Comparison of ENCODE assay signal across 8 mouse cellular contexts in the genomic region with DNA sequence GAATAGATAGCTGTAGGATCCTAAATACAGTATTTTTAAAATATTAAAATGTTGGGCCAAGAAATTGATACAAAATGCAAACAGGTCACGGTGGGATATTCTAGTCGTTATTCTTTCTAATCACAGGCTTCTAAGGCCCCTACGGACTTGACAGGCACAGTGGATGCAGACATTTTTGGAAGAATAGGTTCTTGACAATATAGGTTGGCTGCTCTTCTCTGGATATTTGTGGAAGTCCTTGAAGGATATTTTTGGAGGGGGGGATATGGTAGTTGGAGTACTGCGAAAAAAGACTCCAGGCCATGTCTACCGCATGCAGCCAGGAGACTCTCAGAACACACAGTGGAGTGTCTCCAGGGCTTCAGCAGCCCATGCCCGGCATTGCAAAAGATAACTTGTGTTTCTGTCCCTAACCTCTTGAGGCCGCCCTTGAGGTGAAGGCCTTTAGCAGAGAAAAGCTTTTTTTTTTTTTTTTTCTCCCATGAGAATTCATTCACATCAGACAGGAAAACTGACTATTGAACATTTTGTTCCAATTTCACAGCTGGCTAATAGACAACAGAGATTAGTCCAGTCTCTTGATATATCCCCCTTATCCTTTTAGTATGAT. TPM values are rescaled to one million over a fixed set of nuclear protein-coding genes. Genes with fewer than 3 reads are reported as not detected.
A peak's percentile ranks its signal among the peaks of the same experiment; 100 is the strongest.
DNase-seq lines count a peak whose midpoint lies in the region; ATAC-seq and TF ChIP-seq lines count a peak whose summit lies in the region.

No protein-coding gene starts in this region.

- intact Hi-C loops in heart, postnatal 36 days (cut with DNase I): loop anchor here (1.0 kb wide), 1 partner anchor 25 kb away; a partner anchor contains a TSS

- TF ChIP-seq CTCF in ES-Bruce4 (IDR thresholded peaks at IDR 0.05; ENCODE audit: low read depth, low read length): peak; percentile 7

- TF ChIP-seq EP300 in ES-Bruce4 (IDR thresholded peaks at IDR 0.05; ENCODE audit: insufficient read depth, low read depth, low read length): no peak

- WGBS in embryonic facial prominence, embryonic 14.5 days: 36% methylated on average over 7 of the region's 7 CpGs
- 48% methylated on average over 7 of the region's 7 CpGs for WGBS in limb, embryonic 10.5 days
- 41% methylated on average over 7 of the region's 7 CpGs for WGBS in midbrain, embryonic 10.5 days
- 47% methylated on average over 7 of the region's 7 CpGs for WGBS in stomach, embryonic 15.5 days

- no peaks in the 10 kb centered on the region for H3K4me1 ChIP-seq in ES-Bruce4 (ENCODE audit: control insufficient read depth, insufficient read depth, low read length)
- peaks cover 21% of the 10 kb centered on the region for H3K4me1 ChIP-seq in embryonic facial prominence, embryonic 14.5 days (ENCODE audit: control insufficient read depth, insufficient read depth, low read length)
- peaks cover 35% of the 10 kb centered on the region for H3K4me1 ChIP-seq in limb, embryonic 10.5 days
- H3K4me1 ChIP-seq in midbrain, embryonic 10.5 days: peaks cover 46% of the 10 kb centered on the region
- peaks cover 11% of the 10 kb centered on the region; the same call in 1 of the 2 replicates for H3K4me1 ChIP-seq in stomach, embryonic 15.5 days

- H3K27me3 ChIP-seq in ES-Bruce4 (ENCODE audit: control insufficient read depth, insufficient read depth, low read length, poor library complexity, severe bottlenecking): no peaks in the 10 kb centered on the region
- H3K27me3 ChIP-seq in embryonic facial prominence, embryonic 14.5 days (replicated peaks; ENCODE audit: control insufficient read depth, insufficient read depth, low read length): no peaks in the 10 kb centered on the region
- no peaks in the 10 kb centered on the region for H3K27me3 ChIP-seq in limb, embryonic 10.5 days (ENCODE audit: low read depth, poor library complexity, severe bottlenecking)
- no peaks in the 10 kb centered on the region for H3K27me3 ChIP-seq in midbrain, embryonic 10.5 days (ENCODE audit: low read depth, poor library complexity, severe bottlenecking)
- H3K27me3 ChIP-seq in stomach, embryonic 15.5 days (replicated peaks): no peaks in the 10 kb centered on the region

- H3K4me2 ChIP-seq in embryonic facial prominence, embryonic 14.5 days (ENCODE audit: low read depth, low read length): peak overlapping the region; percentile 82
- H3K4me2 ChIP-seq in stomach, embryonic 15.5 days: peak overlapping the region; percentile 56

- H3K9me3 ChIP-seq in ES-Bruce4 (replicated peaks; ENCODE audit: control insufficient read depth, insufficient read depth, low read length, poor library complexity, severe bottlenecking): no peaks in the 10 kb centered on the region
- no peaks in the 10 kb centered on the region for H3K9me3 ChIP-seq in embryonic facial prominence, embryonic 14.5 days (ENCODE audit: control insufficient read depth, low read length)
- H3K9me3 ChIP-seq in limb, embryonic 10.5 days (replicated peaks): no peaks in the 10 kb centered on the region
- no peaks in the 10 kb centered on the region for H3K9me3 ChIP-seq in midbrain, embryonic 10.5 days (replicated peaks)
- no peaks in the 10 kb centered on the region for H3K9me3 ChIP-seq in stomach, embryonic 15.5 days

- peak; percentile 68 for DNase-seq in embryonic facial prominence, embryonic 14.5 days (ENCODE audit: low spot score)
- DNase-seq in heart, postnatal 36 days: peak; percentile 50 to 58
- DNase-seq in limb, embryonic 10.5 days (ENCODE audit: low spot score): no peak
- DNase-seq in midbrain, embryonic 10.5 days (ENCODE audit: low spot score): peak; percentile 39
- DNase-seq in frontal cortex, postnatal 10 days (ENCODE audit: low spot score in 2 of 2): no peak

- peak; percentile 25 for ATAC-seq in activated CD4-positive, CD25-positive, alpha-beta regulatory T cell, adult 4 months
- ATAC-seq in embryonic facial prominence, embryonic 14.5 days (ENCODE audit: low read depth): no peak
- ATAC-seq in stomach, embryonic 15.5 days (ENCODE audit: insufficient read depth, low FRiP score, low read depth): no peak

- H3K36me3 ChIP-seq in ES-Bruce4 (ENCODE audit: control insufficient read depth, insufficient read depth, low read length, poor library complexity, severe bottlenecking): peaks cover under 1% of the 10 kb centered on the region; the same call in 1 of the 2 replicates
- H3K36me3 ChIP-seq in embryonic facial prominence, embryonic 14.5 days (ENCODE audit: control insufficient read depth, insufficient read depth, low read length): peaks cover 6% of the 10 kb centered on the region
- H3K36me3 ChIP-seq in limb, embryonic 10.5 days: peaks cover 18% of the 10 kb centered on the region
- H3K36me3 ChIP-seq in midbrain, embryonic 10.5 days: peaks cover 3% of the 10 kb centered on the region; the same call in 1 of the 2 replicates
- H3K36me3 ChIP-seq in stomach, embryonic 15.5 days: no peaks in the 10 kb centered on the region

- no peak overlapping the region for H3K4me3 ChIP-seq in ES-Bruce4 (ENCODE audit: low read depth, low read length)
- peak overlapping the region; percentile 59 for H3K4me3 ChIP-seq in embryonic facial prominence, embryonic 14.5 days (ENCODE audit: low read depth, low read length)
- peak overlapping the region; percentile 58 for H3K4me3 ChIP-seq in limb, embryonic 10.5 days
- H3K4me3 ChIP-seq in midbrain, embryonic 10.5 days: peak overlapping the region; percentile 54
- H3K4me3 ChIP-seq in stomach, embryonic 15.5 days (replicated peaks): peak overlapping the region; percentile 47

- no peak overlapping the region for H3K27ac ChIP-seq in ES-Bruce4 (ENCODE audit: insufficient read depth, low read length)
- H3K27ac ChIP-seq in embryonic facial prominence, embryonic 14.5 days (replicated peaks; ENCODE audit: low read depth, low read length): peak overlapping the region; percentile 93; the same call in 1 of the 2 replicates
- H3K27ac ChIP-seq in limb, embryonic 10.5 days: peak overlapping the region; percentile 91
- H3K27ac ChIP-seq in midbrain, embryonic 10.5 days (replicated peaks): peak overlapping the region; percentile 86
- H3K27ac ChIP-seq in stomach, embryonic 15.5 days: peak overlapping the region; percentile 77

- 0 out of 2 replicates have a peak overlapping the region, but pooled peaks have one; percentile 33 for H3K9ac ChIP-seq in ES-Bruce4 (ENCODE audit: low read depth, poor library complexity, severe bottlenecking)
- H3K9ac ChIP-seq in embryonic facial prominence, embryonic 14.5 days (ENCODE audit: low read depth, low read length): 0 out of 2 replicates have a peak overlapping the region, but pooled peaks have one; percentile 79
- no peak overlapping the region for H3K9ac ChIP-seq in stomach, embryonic 15.5 days

- no peak for TF ChIP-seq POLR2A in ES-Bruce4 (IDR thresholded peaks at IDR 0.05; ENCODE audit: insufficient read depth, low read length)

RNA-seq across cellular contexts. Expression of a gene that starts 0.7 kb away (rescaled TPM):
- 7.5 and 10.0 TPM in 2 replicates for polyA plus RNA-seq in ES-Bruce4 (2011; ENCODE audit: insufficient read depth, insufficient read length, low read depth, missing spikeins)
- polyA plus RNA-seq in activated CD4-positive, CD25-positive, alpha-beta regulatory T cell, adult 4 months (2017; shearing (Covaris generic)): 1 to 10 TPM; 1.9 to 4.5 TPM
- 128 and 157 TPM in 2 replicates for polyA plus RNA-seq in embryonic facial prominence, embryonic 14.5 days (2014; fragmentation: Nextera tagmentation; extraction: Ambion mirVana)
- 10 to 100 TPM; 19.9 to 24.0 TPM for total RNA-seq in heart, postnatal 36 days (2021)
- 22.0 and 31.4 TPM in 2 replicates for polyA plus RNA-seq in limb, embryonic 10.5 days (2016; fragmentation: Nextera tagmentation; extraction: Ambion mirVana)
- 12.1 and 15.5 TPM in 2 replicates for polyA plus RNA-seq in midbrain, embryonic 10.5 days (2016; fragmentation: Nextera tagmentation; extraction: Ambion mirVana)
- polyA plus RNA-seq in stomach, embryonic 15.5 days (2015; fragmentation: Nextera tagmentation; extraction: Ambion mirVana): 68.8 and 74.0 TPM in 2 replicates

RNA-seq across cellular contexts. Expression of a gene that starts 1.5 kb away (rescaled TPM):
- 33.6 and 38.0 TPM in 2 replicates for polyA plus RNA-seq in ES-Bruce4 (2011; ENCODE audit: insufficient read depth, insufficient read length, low read depth, missing spikeins)
- polyA plus RNA-seq in activated CD4-positive, CD25-positive, alpha-beta regulatory T cell, adult 4 months (2017; shearing (Covaris generic)): 10 to 100 TPM in 1 of 2 experiments, 1 to 10 TPM in 1; 9.1 to 13.0 TPM
- polyA plus RNA-seq in embryonic facial prominence, embryonic 14.5 days (2014; fragmentation: Nextera tagmentation; extraction: Ambion mirVana): 11.9 and 13.3 TPM in 2 replicates
- total RNA-seq in heart, postnatal 36 days (2021): 10 to 100 TPM; 19.4 to 20.0 TPM
- 12.4 and 12.6 TPM in 2 replicates for polyA plus RNA-seq in limb, embryonic 10.5 days (2016; fragmentation: Nextera tagmentation; extraction: Ambion mirVana)
- polyA plus RNA-seq in midbrain, embryonic 10.5 days (2016; fragmentation: Nextera tagmentation; extraction: Ambion mirVana): 4.9 and 6.2 TPM in 2 replicates
- polyA plus RNA-seq in stomach, embryonic 15.5 days (2015; fragmentation: Nextera tagmentation; extraction: Ambion mirVana): 10.3 and 11.3 TPM in 2 replicates

RNA-seq across cellular contexts. Expression of a gene that starts 25.3 kb away (rescaled TPM):
- polyA plus RNA-seq in ES-Bruce4 (2011; ENCODE audit: insufficient read depth, insufficient read length, low read depth, missing spikeins): not detected in 2 replicates
- polyA plus RNA-seq in activated CD4-positive, CD25-positive, alpha-beta regulatory T cell, adult 4 months (2017; shearing (Covaris generic)): not detected
- polyA plus RNA-seq in embryonic facial prominence, embryonic 14.5 days (2014; fragmentation: Nextera tagmentation; extraction: Ambion mirVana): 0.56 TPM in 1 of 2 replicates, not detected in the other
- not detected for total RNA-seq in heart, postnatal 36 days (2021)
- polyA plus RNA-seq in limb, embryonic 10.5 days (2016; fragmentation: Nextera tagmentation; extraction: Ambion mirVana): 0.65 and 1.0 TPM in 2 replicates
- 0.40 and 0.69 TPM in 2 replicates for polyA plus RNA-seq in midbrain, embryonic 10.5 days (2016; fragmentation: Nextera tagmentation; extraction: Ambion mirVana)
- 0.21 and 0.32 TPM in 2 replicates for polyA plus RNA-seq in stomach, embryonic 15.5 days (2015; fragmentation: Nextera tagmentation; extraction: Ambion mirVana)

RNA-seq across cellular contexts. Expression of a gene that starts 25.8 kb away (rescaled TPM):
- 24.4 and 25.6 TPM in 2 replicates for polyA plus RNA-seq in ES-Bruce4 (2011; ENCODE audit: insufficient read depth, insufficient read length, low read depth, missing spikeins)
- polyA plus RNA-seq in activated CD4-positive, CD25-positive, alpha-beta regulatory T cell, adult 4 months (2017; shearing (Covaris generic)): 10 to 100 TPM; 10.1 to 16.4 TPM
- 52.8 and 61.0 TPM in 2 replicates for polyA plus RNA-seq in embryonic facial prominence, embryonic 14.5 days (2014; fragmentation: Nextera tagmentation; extraction: Ambion mirVana)
- 10 to 100 TPM; 11.9 to 14.9 TPM for total RNA-seq in heart, postnatal 36 days (2021)
- polyA plus RNA-seq in limb, embryonic 10.5 days (2016; fragmentation: Nextera tagmentation; extraction: Ambion mirVana): 76.4 and 91.0 TPM in 2 replicates
- 83.7 and 86.8 TPM in 2 replicates for polyA plus RNA-seq in midbrain, embryonic 10.5 days (2016; fragmentation: Nextera tagmentation; extraction: Ambion mirVana)
- 47.8 and 49.1 TPM in 2 replicates for polyA plus RNA-seq in stomach, embryonic 15.5 days (2015; fragmentation: Nextera tagmentation; extraction: Ambion mirVana)

Comparison
In these comparisons a context has a peak if more than half of its experiments do, and no peak if none do; other contexts are left out.
1. DNase-seq: peak in embryonic facial prominence, embryonic 14.5 days (single experiment), heart, postnatal 36 days (2 of 2) and midbrain, embryonic 10.5 days (single experiment); none in limb, embryonic 10.5 days (single experiment) and frontal cortex, postnatal 10 days (0 of 2).